Mouse (Mus musculus): ENCODE results near the gene Eif4b. TPM values are rescaled to one million over a fixed set of nuclear protein-coding genes. Genes with fewer than 3 reads are reported as not detected.

Eif4b gene
- total RNA-seq, 2 experiments from 2014 or later: 225 to 261 TPM

- DNase-seq: peak in 1 of 2 experiments; percentile 26
These were observed 44.2 kb downstream of the Eif4b start for GRCm38 (mm10) chr15:102117461-102118443.

DNA sequence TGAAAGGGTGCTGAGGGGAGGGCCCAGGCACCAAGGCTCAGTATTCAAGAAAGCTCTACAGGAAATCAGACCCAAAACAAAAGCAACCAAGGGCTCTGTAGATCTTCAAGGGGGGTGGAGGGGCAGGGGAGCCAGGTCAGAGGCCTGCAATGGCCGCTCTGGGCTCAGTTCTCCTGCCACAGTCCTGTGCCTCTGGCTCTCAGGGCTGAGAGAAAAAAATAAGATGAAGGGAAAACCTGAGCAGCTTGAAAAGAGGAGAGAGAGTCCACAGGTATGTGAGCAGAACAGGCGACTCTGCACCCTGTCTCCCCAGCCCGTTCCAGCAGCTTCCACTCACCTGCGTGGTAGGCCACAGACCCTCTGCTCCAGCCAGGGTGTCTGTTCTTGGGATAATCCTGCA lies 45.0 kb downstream of the Eif4b start:
- DNase-seq: no peak

GRCm38 (mm10) chr15:102119121-102119830 lies 45.7 kb downstream of the Eif4b start:
- DNase-seq: no peak

- no peak for DNase-seq
These were observed 46.2 kb downstream of the Eif4b start for GRCm38 (mm10) chr15:102119831-102120170.

GRCm38 (mm10) chr15:102120530-102120929 lies 47.0 kb downstream of the Eif4b start:
- DNase-seq: no peak

GRCm38 (mm10) chr15:102126303-102126702 lies 52.7 kb downstream of the Eif4b start:
- peak; percentile 76 to 80 for DNase-seq

- no peak for DNase-seq
These were observed 59.7 kb downstream of the Eif4b start for GRCm38 (mm10) chr15:102133314-102133713.

DNA sequence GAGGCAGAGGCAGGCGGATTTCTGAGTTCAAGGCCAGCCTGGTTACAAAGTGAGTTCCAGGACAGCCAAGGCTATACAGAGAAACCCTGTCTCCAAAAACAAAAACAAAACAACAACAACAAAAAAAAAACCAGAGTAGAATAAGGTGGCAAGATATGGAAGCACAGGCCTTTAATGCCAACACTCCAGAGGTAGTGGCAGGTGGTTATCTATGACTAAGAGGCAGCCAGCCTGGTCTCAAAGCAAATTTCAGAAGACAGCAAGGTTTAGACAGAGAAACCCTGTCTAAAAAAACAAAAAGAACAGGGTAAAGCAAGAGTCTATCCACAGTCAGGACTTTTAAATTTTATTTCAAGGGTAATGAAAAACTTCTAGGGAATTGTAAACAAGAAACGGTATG lies 61.1 kb downstream of the Eif4b start:
- DNase-seq: no peak

GRCm38 (mm10) chr15:102135522-102136128 lies 62.1 kb downstream of the Eif4b start:
- no peak for DNase-seq

GRCm38 (mm10) chr15:102136129-102136758 lies 62.7 kb downstream of the Eif4b start, which contains the start of gene Spryd3:
Gene Spryd3, minus strand, starts transcription at chr15:102136234.
- peak; percentile 96 to 98 for DNase-seq

GRCm38 (mm10) chr15:102141120-102141519 lies 67.5 kb downstream of the Eif4b start:
- no peak for DNase-seq

DNA sequence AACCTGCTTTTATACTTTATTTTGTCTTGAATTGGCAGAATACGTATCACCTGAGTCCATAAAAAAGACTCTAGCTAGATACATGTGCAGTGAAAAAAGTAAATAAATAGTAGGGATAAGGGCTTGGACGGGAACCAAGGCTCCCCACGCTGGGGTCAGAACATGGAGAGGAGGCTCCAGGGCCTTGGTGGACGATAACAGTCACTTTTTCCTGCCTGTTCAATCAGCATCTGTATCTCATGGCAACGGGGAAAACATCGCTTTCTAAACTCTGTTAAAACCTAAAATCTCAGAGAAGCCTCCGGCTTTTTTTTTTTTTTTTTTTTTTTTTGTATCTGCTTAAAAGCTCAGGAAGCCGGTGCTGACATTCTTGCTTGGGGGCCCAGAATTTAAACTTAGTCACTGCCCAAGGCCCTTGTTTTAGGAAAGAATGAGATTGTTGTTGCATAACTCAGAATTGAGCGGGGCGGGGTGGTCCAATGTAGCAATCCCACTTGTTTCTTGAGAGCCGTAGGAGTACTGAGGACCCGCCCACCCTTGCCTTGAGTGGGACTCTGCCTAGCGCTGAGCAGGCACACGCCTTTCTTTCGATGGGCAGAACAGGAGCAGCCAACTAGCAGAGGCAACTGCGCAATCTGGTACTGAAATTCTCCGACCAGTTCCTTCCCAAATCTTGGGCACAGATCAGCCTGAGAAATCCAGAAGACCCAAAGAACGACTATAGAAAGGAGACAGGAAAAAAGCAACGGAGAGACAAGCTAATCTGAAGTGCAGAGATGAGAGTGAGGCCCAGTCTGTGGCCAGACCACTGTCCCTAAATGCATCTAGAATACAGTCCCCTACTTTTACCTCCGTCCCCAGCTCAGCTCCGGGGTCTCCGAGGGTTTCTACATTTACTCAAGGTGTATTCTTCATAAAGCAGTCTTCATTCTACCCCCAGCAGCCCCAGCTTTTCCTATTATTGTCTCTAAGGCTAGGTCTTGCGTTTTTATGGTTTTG lies 69.6 kb downstream of the Eif4b start:
- no peak for DNase-seq

GRCm38 (mm10) chr15:102144274-102144711 lies 70.7 kb downstream of the Eif4b start, which contains the start of gene Igfbp6:
Gene Igfbp6, plus strand, starts transcription at chr15:102144362.
- no peak for DNase-seq

DNA sequence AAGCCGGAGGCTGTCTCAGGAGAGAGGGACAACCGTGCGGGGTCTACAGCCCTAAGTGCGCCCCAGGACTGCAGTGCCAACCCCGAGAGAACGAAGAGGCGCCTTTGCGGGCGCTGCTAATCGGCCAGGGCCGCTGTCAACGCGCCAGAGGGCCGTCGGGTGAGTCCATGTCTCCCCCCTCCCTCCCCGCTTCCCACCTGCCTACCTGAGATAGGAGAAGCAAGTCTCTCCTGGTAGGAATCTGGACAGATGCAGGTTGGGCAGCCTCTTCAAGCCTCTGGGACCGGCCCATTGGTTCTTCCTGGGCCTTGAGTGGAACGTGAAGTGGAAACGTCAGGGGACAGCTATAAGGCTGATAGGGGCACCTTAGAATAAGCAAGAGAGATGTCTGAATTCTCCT lies 71.2 kb downstream of the Eif4b start:
- DNase-seq: no peak

DNA sequence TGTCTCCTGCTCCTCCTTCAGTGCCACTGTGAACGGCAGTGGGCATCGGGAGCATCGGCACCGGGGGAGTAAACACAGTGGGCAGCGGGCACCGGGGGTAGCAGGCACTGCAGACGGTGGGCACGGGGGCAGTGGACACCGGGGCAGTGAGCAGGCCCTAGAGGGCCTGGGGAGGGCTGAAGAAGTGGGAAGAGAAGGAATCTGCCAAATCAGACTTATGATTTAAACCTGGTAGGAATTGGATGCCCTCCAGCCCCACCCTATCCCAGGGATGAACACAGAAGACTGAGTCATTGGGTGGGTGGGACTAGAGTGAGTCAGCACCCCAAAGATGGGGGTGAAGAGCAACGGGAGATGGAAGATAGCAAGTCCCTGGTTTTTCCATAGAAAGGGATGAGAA lies 71.8 kb downstream of the Eif4b start:
- peak; percentile 86 to 89 for DNase-seq

DNA sequence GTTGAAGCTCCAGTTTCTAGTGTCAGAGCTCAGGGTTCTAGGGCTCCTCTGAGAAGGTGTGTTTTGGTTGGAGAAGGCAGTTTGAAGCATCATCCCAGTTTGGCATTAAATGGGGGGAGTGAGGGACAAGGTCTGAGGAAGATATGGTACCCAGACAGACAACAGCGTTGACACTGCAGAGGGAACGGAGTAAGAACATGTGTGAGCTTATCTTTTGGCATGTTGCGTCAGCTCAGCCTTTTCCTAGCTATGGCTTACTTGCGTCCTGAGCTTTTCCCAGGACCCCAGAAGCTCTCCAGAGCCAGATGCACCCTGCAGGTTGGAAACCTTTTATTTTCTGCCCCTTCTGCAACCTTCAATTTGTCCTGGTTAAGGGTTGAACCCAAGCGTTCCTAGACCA lies 72.5 kb downstream of the Eif4b start:
- DNase-seq: no peak
